Mouse (Mus musculus) ES-CJ7 (cell line): Measurements from ENCODE around the gene Slc25a39.
"Not testable (repeated sequence)": the region's sequence is repeated elsewhere in the genome, so short reads cannot be mapped to it uniquely, and the experiment has no call there.

Experiments
- DNase-seq: peaks from one replicate; pipeline ENCODE4 v3.0.0; 2011; ENCODE audit warnings: low read depth, low spot score

Gene Slc25a39

DNA sequence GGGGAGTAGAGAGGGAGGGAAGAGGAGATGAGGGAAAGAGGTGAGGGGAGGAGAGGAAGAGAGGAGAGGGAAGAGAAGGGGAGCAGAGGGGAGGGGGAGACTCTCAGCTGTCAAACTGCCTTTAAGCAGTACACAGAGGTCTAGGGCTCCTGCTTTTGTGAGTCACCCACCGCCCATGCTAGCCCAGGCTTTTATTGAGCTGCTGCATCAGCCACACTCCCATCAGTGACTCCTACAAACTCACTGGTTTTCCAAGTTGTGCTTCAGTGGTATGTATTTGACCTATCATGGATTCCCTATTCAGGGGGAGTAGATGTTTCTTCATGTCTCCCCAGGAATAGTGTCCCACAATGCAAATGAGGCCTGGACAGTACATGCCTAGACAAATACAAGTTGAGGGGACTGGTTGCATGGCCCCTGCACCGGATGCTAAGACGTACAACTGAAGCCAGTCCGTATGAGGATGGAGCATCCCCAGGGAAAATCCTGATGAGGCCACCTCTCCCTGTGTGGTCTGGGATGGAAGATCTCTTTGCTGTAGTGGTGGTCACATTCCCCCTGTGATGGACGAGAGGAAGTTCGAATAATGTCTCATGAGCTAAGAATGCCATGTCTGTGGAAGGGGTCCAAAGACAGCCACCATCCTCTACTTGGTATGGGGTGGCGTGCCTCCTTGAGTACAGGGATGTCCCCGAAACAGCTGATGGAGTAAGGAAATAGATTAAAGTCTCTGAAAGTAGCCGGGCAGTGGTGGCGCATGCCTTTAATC, 7.5 kb upstream of the Slc25a39 start:
- DNase-seq = no peak

DNA sequence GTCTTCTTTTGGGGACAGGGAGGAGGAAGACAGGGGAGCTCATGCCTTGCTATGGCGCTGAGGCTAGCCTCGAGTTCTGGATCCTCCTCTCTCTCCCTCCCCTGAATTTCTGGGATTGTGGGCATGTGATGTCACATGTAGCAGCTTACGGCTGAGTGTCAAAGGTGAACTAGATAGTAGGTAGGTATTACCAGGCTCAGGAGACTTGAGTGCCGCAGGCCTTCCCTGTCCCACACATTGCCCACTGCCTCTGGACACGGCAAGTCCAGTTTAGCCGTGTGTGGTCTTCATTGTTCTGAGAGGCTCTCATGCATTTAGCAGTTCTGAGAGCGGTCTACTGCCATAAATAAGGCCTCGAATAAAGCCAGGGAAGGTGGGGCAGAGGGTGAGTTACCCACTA, 5.3 kb upstream of the Slc25a39 start:
- no peak for DNase-seq

DNA sequence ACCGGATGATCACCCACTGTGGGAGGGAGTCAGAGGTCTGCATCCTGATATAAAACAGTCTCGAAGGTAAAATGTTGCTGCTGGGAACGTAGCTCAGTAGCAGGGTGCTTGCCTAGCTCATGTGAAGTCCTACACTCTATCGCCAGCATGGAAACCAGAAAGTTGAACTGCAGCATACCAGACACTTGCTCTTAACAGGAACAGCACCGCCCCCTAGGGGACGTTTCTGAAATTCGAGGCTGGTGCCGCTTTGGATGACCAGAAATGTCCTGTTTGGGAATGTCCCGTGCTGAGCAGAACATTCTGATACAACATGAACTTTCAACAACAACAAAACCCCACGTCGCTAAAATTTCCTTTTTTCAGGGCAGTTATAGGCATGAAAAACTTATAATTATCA, 4.0 kb upstream of the Slc25a39 start:
- peak; percentile 93 for DNase-seq

DNA sequence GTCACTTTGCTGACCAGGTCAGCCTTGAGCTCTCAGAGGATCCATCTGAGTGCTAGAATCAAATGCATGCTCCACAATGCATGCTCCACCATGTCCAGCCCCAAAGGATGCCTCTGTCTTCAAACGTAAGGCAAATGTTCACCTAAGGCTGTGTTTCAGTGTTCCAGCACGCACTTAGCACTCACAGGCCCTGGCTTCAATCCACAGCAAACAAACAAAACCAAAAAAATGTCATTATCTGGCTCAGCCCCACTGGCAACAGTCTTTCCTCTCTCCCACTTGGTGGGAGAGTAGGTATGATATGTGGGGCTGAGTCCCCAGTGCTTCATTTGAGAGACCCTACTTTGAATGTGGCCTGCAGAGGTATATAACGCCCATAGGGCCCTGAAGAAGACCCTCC, 3.3 kb upstream of the Slc25a39 start:
- no peak for DNase-seq

DNA sequence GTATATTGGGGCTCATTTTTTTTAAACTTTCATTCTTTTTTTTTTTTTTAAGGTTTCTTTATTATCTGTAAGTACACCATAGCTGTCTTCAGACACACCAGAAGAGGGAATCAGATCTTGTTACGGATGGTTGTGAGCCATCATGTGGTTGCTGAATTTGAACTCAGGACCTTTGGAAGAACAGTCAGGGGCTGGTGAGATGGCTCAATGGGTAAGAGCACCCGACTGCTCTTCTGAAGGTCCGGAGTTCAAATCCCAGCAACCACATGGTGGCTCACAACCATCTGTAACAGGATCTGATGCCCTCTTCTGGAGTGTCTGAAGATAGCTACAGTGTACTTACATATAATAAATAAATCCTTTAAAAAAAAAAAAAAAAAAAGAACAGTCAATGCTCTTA, 2.6 kb upstream of the Slc25a39 start:
- DNase-seq = not testable (repeated sequence)

DNA sequence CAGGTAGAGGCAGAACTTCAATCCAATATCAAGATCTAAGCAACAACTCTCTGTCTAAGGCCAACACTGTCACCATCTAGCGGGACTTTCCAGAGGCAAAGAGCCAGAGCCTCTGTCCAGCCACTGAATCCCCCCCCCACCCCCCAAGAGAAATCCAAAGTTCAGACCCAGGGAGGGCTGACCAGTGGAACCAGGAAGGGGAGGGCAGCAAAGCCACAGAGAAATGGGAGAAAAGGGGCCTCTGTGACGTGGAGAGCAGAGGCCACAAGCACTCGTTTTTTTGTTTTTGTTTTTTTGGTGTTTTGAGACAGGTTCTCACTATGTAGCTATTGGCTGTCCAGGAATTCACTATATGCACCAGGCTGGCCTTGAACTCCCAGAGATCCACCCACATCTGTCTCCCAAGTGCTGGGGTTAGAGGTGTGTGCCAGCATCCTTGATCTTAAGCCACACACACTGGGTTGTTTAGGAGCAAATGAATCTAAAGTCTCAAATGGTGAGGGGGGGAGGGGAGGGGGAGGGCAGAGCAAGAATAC, 2.1 kb upstream of the Slc25a39 start:
- no peak for DNase-seq

DNA sequence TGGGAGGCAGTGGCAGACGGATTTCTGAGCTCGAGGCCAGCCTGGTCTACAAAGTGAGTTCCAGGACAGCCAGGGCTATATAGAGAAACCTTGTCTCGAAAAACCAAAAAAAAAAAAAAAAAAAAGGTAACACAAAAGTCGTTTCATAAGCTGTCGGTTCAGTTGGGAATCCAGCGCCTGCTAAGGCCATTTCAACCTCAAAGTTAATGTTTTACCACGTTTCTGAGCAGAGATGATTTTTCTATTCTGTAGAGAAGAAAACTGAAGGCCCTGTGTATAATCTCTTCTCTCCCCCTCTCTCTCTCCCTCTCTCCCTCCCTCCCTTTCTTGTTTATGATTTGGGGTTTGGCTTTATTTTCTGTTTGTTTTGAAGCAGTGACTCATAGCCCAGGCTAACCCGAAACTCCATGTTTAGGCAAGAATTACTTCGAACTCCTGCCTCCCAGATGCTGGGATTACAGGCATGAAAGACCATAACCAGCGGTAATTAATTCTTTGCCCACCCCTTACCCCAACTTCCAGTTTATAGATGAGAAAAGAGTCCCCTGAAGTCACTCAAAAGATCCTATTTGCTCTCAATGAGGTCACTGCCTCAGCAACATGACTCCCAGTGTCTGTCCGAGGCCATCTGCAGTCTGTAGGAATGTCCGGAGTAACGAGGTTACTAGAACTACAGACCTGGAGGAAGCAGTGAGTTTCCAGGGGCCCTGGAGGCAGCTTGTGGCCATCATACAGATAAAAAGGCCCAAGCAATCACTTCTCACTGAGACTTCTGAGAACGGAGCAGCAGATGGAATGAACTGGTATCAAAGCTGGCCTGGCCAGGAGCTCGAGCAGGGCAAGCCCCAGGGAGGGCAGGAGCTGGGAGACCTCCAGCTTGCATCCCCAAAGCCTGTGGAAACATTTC, 1.4 kb upstream of the Slc25a39 start:
- no peak for DNase-seq

DNA sequence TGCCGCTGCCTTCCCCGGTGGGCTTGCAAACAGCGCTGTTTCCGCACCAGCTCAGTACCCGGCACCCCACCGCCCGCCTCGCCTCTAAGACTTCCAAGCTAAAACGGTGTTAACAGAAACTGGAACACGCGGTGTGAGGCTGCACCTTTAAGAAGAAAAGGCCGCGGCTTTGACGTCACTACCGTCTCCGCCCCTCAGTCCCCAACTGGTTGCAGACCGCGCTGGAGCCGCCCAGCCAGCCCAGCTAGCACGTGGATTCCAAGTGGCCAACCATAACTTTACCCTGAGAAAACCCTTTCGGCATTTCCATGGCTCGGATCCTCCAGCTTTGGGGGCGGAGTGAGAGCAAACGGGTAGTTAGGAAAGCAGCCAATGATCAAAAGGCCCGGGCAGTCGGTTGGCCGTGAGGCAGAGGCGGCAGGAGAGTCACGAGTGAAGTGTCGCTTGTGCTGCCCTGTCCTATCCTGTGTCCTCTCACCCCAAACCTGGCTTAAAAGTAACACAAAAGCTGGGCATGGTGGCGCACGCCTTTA, 664 bp upstream of the Slc25a39 start:
- DNase-seq = peak; percentile 100

DNA sequence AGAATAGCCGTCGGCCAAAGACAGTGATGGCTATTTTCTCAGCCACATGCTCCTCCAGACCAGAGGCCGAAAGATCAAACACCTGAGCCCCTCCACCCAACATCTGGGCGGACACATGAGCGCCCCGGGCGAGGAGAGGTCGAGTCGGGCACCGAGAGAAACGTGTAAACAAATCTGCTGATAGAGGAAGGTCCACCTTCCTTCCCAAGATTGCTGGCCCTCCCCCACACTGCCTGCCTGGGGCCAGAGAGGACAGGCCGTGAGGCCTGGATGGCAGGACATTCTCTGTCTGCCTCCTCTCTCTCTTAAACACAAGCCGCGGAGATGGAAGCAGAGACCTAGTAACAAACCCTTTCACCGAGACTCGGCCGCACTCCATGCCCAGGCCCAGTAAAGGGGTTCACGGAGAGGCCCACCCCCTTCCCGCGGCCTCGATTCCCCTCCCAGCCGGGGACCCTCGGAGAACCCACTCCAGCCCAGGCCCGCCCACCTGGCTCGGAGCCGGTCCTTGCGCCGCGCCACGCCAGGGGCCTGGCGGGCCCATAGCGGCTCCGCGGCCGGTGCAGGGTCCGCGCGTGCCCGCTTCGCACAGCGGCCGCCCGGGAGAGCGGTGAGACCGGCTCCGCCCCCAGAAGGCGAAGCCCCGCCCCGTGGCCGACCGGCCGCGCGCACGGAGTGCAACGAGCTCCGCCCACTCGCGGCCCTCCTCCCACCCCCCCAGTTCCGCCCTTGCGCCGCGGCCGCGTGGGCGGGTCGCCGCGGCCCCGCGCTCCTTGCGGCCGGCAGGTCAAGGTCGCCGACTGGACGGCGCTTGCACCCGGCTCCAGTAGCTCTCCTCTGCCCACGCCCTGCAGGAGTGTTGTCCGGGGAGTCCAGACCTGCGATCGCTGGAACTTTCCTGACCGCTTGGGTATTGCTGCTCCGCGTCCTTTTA, 579 bp downstream of the Slc25a39 start:
- DNase-seq = peak; percentile 89

DNA sequence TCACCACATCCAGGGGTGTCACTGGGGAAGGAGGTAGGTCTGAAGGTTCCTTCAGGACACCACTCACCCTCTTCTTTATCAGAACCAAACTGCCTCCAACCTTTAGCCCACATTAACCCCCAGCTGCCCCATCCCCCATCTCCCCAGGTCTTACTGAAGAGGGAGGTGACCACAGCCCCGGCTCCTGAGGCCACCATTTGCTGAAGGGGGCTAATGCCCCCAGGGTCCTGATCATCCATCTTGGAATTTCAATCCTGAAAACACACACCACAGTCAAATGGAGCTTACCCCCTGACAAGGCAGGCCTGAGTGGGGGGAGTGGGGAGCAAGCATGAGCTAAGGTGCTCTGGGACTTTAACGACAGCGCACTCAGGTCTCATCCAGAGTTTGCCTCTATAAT, 1.3 kb downstream of the Slc25a39 start:
- DNase-seq = no peak

DNA sequence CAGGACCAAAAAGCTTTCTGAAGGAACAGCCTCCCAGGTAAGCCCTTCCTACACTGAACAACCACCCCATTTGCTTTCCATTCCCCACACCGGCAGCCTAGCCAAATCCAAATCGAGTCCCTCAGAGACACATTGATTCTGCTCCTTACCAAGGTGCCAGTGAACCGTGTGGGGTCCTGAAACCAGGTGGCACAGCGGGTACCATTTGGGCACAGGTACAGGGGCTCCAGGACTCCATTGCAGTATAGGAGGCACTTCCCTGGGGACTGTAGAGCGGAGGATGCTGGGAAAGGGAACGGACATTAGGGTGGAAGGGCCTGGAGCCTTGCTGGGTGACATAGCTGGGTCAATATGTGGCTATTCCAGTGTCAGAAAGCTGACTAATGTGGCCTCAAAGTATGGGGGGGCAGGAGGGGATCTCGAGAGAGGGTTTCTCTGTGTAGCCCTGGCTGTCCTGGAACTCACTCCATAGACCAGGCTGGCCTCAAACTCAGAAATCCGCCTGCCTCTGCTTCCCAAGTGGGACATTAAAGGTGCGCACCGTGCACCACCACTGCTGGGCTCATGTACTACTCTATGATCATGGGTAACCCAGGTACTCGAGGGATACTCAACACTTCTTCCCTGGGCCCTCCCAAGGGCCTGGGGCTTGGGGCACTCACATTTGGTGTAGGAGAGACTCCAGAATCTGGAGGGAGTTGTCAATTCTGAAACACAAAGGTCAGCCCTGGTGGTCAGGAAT, 2.0 kb downstream of the Slc25a39 start:
- DNase-seq = no peak

DNA sequence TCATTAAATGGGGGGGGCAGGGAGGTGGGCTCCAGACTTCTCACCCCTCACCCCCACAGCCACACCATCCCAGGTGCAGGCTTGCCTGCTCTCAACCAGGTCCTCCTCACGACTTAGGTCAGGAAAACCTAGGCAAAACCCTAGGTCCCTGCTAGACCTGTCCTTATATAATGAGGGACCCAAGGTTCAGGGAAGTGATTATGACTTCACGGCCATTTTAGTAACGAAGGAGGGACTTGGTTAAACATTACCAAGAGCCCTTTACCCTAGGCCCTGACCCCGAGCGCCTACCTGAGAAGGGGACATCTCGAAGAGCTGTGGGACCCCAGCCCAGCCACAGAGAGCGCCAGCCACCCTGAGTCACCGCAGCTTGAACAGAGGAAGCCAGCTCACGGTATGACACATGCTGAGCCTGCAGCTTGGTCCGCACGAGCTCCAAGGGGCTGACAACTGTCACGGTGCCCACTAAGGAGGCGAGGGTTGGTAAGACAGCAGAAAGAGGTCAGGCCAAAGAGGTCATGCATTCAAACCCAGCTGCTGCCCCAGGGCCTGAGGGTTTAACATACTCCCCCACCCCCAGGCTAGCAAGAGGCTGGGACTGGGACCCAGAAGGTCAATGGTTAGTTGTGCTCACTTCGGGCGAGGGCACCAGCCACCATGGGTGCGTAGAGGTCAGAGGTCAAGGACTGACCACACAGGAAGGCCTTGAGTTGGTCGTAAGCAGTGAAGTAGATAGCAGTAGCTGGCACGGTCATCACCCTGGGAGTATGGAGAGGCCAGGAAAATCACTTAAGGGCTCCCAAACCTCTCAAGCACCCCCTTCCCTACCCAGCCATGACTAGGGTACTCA, 3.4 kb downstream of the Slc25a39 start:
- no peak for DNase-seq

DNA sequence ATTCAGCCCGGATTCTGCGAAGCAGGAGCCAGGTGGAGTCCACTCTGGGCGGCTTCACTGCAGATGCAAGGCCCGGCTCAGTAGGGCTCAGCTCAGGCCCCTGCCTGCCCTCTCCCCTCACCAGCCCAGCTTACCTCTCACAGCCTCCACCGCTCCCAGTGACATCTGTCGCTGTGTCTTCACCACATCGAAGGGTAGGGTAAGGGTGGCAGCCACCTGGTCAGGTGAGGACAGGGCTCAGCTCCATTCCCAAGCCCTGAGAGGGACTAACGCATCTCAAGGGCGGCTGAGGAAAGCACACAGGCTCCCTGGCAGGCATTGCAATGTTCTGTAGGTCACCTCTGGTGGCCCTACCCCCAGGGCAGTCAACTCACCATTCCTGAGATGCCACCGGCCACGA, 4.1 kb downstream of the Slc25a39 start:
- DNase-seq = no peak

DNA sequence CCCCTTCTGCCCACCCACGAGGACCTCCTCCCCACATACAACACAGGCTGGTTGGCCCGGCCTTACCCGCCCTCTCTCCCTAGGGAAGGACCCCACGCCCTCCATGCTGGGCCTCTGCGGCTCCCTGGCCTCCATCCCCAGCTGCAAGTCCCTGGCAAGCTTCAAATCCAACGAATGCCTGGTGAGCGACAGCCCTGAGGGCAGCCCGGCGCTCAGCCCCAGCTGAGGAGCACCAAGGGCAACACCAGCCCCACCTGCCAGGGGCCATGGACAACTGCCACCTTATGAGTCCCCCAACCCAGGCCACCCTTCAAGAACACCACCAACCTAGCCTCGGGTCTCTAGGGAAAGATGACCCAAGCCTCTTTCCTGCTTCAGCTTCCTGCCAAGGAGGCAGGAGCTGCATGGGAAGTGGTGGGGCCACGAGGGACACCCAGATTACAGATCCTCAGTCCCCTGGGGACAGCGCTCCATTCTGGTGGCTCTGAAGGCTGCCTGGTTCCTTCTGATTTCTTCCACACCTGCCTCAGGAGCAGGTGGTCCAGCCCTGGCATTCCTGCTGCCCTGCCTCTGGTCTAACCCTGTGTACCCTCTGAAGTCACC, 5.7 kb downstream of the Slc25a39 start:
- DNase-seq = no peak

DNA sequence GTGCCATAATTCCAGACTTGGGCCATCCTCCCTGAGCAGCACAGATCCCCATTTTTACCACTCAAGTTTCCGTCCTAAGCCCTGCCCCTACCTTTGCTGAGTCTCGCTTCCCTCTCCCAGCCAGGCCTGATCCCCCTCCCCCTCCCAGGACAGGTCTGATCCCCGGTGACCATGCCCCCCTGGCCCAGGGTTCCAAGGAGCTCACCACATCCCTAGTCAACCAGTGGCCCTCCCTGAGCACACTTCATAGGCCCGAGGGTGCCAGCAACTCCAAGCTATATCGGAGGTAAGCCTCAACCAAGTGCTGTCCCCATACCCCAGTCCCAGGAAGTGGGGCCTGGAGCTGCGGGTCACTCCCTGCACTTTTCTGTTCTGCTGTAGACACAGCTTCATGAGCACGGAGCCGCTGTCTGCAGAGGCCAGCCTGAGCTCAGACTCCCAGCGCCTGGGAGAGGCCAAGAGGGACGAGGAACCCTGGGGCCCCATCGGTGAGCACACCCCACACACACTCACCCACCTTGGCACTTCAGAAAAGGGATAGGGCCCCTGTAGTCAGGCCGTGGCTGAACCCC, 7.1 kb downstream of the Slc25a39 start:
- no peak for DNase-seq

DNA sequence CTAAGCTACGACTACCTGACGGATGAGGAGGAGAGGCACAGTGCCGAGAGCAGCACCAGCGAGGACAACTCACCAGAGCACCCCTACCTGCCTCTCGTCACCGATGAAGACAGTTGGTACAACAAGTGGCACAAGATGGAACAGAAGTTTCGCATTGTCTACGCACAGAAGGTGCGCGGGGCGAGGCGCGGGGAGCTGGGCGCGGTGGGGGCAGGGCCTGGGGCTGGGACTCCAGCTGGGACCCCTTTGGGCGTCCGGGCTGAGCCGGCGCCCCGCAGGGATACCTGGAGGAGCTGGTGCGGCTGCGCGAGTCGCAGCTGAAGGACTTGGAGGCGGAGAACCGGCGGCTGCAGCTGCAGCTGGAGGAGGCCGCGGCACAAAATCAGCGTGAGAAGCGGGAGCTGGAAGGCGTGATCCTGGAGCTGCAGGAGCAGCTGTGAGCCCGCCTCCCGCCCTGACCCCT, 8.1 kb downstream of the Slc25a39 start:
- no peak for DNase-seq

DNA sequence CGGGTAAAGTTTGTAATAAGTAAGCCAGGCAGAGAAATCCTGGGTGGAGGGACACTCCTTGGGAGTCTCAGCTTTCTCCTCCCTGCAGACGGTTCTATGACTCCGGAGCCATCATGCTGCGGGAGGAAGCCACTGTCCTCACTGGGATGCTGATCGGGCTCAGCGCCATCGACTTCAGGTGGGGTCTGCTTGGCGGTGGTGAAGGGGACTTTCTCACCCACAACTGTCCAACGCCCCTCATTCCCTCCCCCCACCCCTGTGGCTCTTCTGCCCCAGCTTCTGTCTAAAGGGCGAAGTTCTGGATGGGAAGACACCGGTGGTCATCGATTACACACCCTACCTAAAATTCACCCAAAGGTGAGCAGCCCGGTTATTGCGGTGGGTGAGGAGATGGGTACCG, 8.6 kb downstream of the Slc25a39 start:
- DNase-seq = no peak

DNA sequence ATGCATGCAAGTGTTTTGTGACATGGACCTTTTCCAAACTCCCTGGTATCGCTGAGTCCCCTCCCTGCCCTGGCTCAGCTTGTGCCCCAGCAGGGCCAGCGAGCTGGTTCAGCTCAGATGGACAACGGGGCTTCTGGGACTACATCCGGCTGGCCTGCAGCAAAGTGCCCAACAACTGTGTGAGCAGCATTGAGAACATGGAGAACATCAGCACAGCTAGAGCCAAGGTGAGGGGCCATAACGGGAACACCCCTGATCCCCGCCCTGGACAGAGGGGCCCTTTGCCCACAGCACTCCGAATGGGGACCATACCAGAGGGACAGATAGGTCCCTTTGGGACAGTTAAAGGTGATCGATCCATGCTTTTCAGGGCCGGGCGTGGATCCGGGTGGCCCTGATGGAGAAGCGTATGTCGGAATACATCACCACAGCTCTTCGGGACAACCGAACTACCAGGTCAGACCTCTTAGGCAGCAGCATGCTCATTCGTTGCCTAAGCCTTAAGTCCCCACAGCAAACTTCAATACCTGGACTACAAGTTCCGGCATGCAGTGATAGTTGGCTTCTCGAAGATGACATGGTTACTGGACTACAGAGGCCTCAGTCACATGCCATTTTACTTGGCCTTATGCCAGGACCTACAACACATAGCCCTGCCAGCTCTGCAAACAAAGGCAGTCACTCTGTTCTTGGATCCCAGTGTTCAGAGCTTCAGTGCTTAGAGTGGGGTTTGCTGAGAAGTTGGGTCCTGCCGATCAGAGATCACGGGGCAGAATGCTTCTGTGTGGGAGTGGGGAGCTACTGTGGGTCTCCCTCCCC, 9.5 kb downstream of the Slc25a39 start:
- no peak for DNase-seq
